Comparison of ENCODE assay signal across 8 mouse cellular contexts in genomic region chr19:44988831-44989566, GRCm38 (mm10). TPM values are rescaled to one million over a fixed set of nuclear protein-coding genes. Genes with fewer than 3 reads are reported as not detected.
DNase-seq lines count a peak whose midpoint lies in the region; ATAC-seq and TF ChIP-seq lines count a peak whose summit lies in the region.

Gene Sema4g, plus strand, starts transcription at chr19:44989101.

- peak; percentile 64 for TF ChIP-seq CTCF in forebrain, postnatal 0 days (IDR thresholded peaks at IDR 0.05; ENCODE audit: low read depth)

- 2% methylated on average over 51 of the region's 58 CpGs for WGBS in forebrain, postnatal 0 days
- under 1% methylated on average over 53 of the region's 58 CpGs for WGBS in kidney, embryonic 15.5 days
- 2% methylated on average over 53 of the region's 58 CpGs for WGBS in liver, embryonic 12.5 days (ENCODE audit: insufficient replicate concordance)

- no peaks in the 10 kb centered on the region for H3K9me3 ChIP-seq in forebrain, postnatal 0 days (ENCODE audit: low read length)
- no peaks in the 10 kb centered on the region for H3K9me3 ChIP-seq in kidney, embryonic 15.5 days (replicated peaks)
- no peaks in the 10 kb centered on the region for H3K9me3 ChIP-seq in liver, embryonic 12.5 days (replicated peaks)

- peak within 1 kb of the TSS; percentile 53 for H3K4me3 ChIP-seq in brown adipose tissue, adult 24 weeks (ENCODE audit: insufficient read depth, low read depth, low read length)
- H3K4me3 ChIP-seq in forebrain, postnatal 0 days (ENCODE audit: low read depth, low read length): peak within 1 kb of the TSS; percentile 85
- H3K4me3 ChIP-seq in kidney, embryonic 15.5 days (replicated peaks): peak within 1 kb of the TSS; percentile 56
- H3K4me3 ChIP-seq in liver, embryonic 12.5 days: peak within 1 kb of the TSS; percentile 59

- no peak within 1 kb of the TSS for H3K27ac ChIP-seq in brown adipose tissue, adult 24 weeks (replicated peaks; ENCODE audit: low read depth, low read length)
- peak within 1 kb of the TSS; percentile 64 for H3K27ac ChIP-seq in forebrain, postnatal 0 days (ENCODE audit: low read depth, low read length)
- H3K27ac ChIP-seq in kidney, embryonic 15.5 days: peak within 1 kb of the TSS; percentile 45
- H3K27ac ChIP-seq in liver, embryonic 12.5 days: peak within 1 kb of the TSS; percentile 69

- 0 out of 2 replicates have a peak, but pooled peaks cover 2% of the 10 kb centered on the region for H3K4me1 ChIP-seq in brown adipose tissue, adult 24 weeks (ENCODE audit: control insufficient read depth, insufficient read depth, insufficient read length, low read length)
- peaks cover 19% of the 10 kb centered on the region for H3K4me1 ChIP-seq in forebrain, postnatal 0 days (ENCODE audit: insufficient read depth)
- H3K4me1 ChIP-seq in kidney, embryonic 15.5 days: peaks cover 52% of the 10 kb centered on the region
- H3K4me1 ChIP-seq in liver, embryonic 12.5 days: peaks cover 42% of the 10 kb centered on the region

- H3K27me3 ChIP-seq in forebrain, postnatal 0 days (ENCODE audit: insufficient read depth, low read length): no peaks in the 10 kb centered on the region
- H3K27me3 ChIP-seq in kidney, embryonic 15.5 days: no peaks in the 10 kb centered on the region
- H3K27me3 ChIP-seq in liver, embryonic 12.5 days (replicated peaks): peaks cover 54% of the 10 kb centered on the region

- peaks cover 12% of the 10 kb centered on the region for H3K36me3 ChIP-seq in forebrain, postnatal 0 days (ENCODE audit: insufficient read depth)
- no peaks in the 10 kb centered on the region for H3K36me3 ChIP-seq in kidney, embryonic 15.5 days
- H3K36me3 ChIP-seq in liver, embryonic 12.5 days: no peaks in the 10 kb centered on the region

- ATAC-seq in forebrain, postnatal 0 days: peak; percentile 81
- peak; percentile 63 for ATAC-seq in kidney, embryonic 15.5 days (replicated peaks; ENCODE audit: low FRiP score)
- ATAC-seq in liver, embryonic 12.5 days: 0 out of 2 replicates have a peak, but pooled peaks have one; percentile 25

- peak within 1 kb of the TSS; percentile 95 for H3K9ac ChIP-seq in forebrain, postnatal 0 days
- H3K9ac ChIP-seq in kidney, embryonic 15.5 days: peak within 1 kb of the TSS; percentile 60
- H3K9ac ChIP-seq in liver, embryonic 12.5 days: peak within 1 kb of the TSS; percentile 63

- DNase-seq in ovary, postnatal 14 days (ENCODE audit: low spot score): peak; percentile 22
- no peak for DNase-seq in ovary, adult 18-20 months (ENCODE audit: low spot score)
- peak; percentile 81 for DNase-seq in forebrain, postnatal 0 days
- peak; percentile 75 for DNase-seq in retina, embryonic 14.5 days (ENCODE audit: low spot score)
- DNase-seq in frontal cortex, postnatal 36 days (ENCODE audit: low spot score in 2 of 2): no peak

- H3K4me2 ChIP-seq in forebrain, postnatal 0 days (ENCODE audit: low read depth): peak within 1 kb of the TSS; percentile 85
- peak within 1 kb of the TSS; percentile 93 for H3K4me2 ChIP-seq in kidney, embryonic 15.5 days
- H3K4me2 ChIP-seq in liver, embryonic 12.5 days: peak within 1 kb of the TSS; percentile 71

RNA-seq across cellular contexts. Expression of gene Sema4g, which starts in this region (rescaled TPM):
- 0.25 and 0.55 TPM in 2 replicates for polyA plus RNA-seq in brown adipose tissue, adult 24 weeks (2012; ENCODE audit: insufficient read depth, insufficient read length, missing spikeins)
- 35.9 and 54.7 TPM in 2 replicates for total RNA-seq in forebrain, postnatal 0 days (2014; rRNA removed)
- polyA plus RNA-seq in forebrain, postnatal 0 days (2015; fragmentation: Nextera tagmentation; extraction: Ambion mirVana): 8.2 and 12.1 TPM in 2 replicates
- 5.3 and 6.5 TPM in 2 replicates for polyA plus RNA-seq in kidney, embryonic 15.5 days (2015; fragmentation: Nextera tagmentation; extraction: Ambion mirVana)
- polyA plus RNA-seq in liver, embryonic 12.5 days (2016; fragmentation: Nextera tagmentation; extraction: Ambion mirVana): 2.4 TPM in 2 replicates

Comparison
In these comparisons a context has a peak if more than half of its experiments do, and no peak if none do; other contexts are left out.
1. DNase-seq: peak in ovary, postnatal 14 days (single experiment), forebrain, postnatal 0 days (single experiment) and retina, embryonic 14.5 days (single experiment); none in ovary, adult 18-20 months (single experiment) and frontal cortex, postnatal 36 days (0 of 2).
2. ATAC-seq: peak in every context shown above with its lines; median percentile 81 in forebrain, postnatal 0 days; 63 in kidney, embryonic 15.5 days; 25 in liver, embryonic 12.5 days.
3. Peak in every context shown above with its lines, with median percentiles within 50 percentile points of each other: H3K4me3 ChIP-seq, H3K4me2 ChIP-seq and H3K9ac ChIP-seq.